Mouse (Mus musculus): ENCODE data around the gene Bag3. TPM values are rescaled to one million over a fixed set of nuclear protein-coding genes. Genes with fewer than 3 reads are reported as not detected.

Gene Bag3
- total RNA-seq, 2 experiments from 2014 or later, result 7.7 to 8.8 TPM

Other genes with a start within 250 kb of the Bag3 start
- gene BC017158, start 225.4 kb upstream of the Bag3 start, total RNA-seq (2015), result 12.7 and 19.7 TPM in 2 replicates
- 8.8 and 9.7 TPM in 2 replicates for gene BC017158, start 225.4 kb upstream of the Bag3 start, total RNA-seq (2017)
- gene Rgs10, start 104.9 kb upstream of the Bag3 start, total RNA-seq (2015), result 155 and 159 TPM in 2 replicates
- gene Rgs10, start 104.9 kb upstream of the Bag3 start, total RNA-seq (2017), result 158 and 165 TPM in 2 replicates
- gene Tial1, start 61.9 kb upstream of the Bag3 start, total RNA-seq (2015), result 166 and 174 TPM in 2 replicates
- gene Tial1, start 61.9 kb upstream of the Bag3 start, total RNA-seq (2017), result 48.4 and 59.1 TPM in 2 replicates
- gene Inpp5f, start 87.7 kb downstream of the Bag3 start, total RNA-seq (2015), result 36.6 and 44.5 TPM in 2 replicates
- gene Inpp5f, start 87.7 kb downstream of the Bag3 start, total RNA-seq (2017), result 37.3 and 38.9 TPM in 2 replicates
- 127 and 133 TPM in 2 replicates for gene Mcmbp, start 216.9 kb downstream of the Bag3 start, total RNA-seq (2015)
- gene Mcmbp, start 216.9 kb downstream of the Bag3 start, total RNA-seq (2017), result 77.4 and 95.5 TPM in 2 replicates
- 29.1 and 41.2 TPM in 2 replicates for gene Sec23ip, start 221.3 kb downstream of the Bag3 start, total RNA-seq (2015)
- gene Sec23ip, start 221.3 kb downstream of the Bag3 start, total RNA-seq (2017), result 36.6 and 41.5 TPM in 2 replicates